Mouse (Mus musculus): ENCODE measurements around the gene Gstk1.

Gstk1 gene

DNA sequence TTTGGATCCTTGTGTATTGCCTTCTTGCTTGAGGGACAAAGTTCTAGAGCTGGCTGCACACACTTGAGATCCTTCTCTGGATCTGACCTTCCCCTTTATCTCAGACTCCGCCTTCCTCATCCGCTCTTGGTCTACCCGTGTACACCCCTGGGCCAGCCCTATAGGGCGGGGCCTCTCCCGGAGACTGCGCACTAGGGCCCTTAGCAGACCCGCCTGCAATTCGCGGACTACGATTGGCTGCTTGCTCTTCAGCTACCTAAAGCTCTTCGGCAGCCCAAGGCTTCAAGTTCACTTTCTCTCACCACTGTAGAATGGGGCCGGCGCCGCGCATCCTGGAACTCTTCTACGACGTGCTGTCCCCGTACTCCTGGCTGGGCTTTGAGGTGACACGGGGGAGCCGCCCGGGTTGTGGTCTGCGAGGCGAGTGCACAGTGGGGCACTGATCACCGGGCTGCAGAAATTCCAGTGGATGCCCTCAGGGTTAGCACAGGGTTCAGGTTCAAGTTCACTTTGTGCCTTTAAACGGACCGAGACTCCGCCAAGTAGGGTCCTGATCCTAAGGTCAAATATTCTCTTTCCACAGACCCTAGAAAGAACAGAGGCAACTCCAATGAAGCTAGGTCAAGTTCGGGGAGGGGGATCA lies at the start of gene Gstk1:
Gene Gstk1, plus strand, starts transcription at position 225 of the 643 bp plus-strand sequence.
- peak; percentile 88 for DNase-seq (ENCODE audit: low spot score)

DNA sequence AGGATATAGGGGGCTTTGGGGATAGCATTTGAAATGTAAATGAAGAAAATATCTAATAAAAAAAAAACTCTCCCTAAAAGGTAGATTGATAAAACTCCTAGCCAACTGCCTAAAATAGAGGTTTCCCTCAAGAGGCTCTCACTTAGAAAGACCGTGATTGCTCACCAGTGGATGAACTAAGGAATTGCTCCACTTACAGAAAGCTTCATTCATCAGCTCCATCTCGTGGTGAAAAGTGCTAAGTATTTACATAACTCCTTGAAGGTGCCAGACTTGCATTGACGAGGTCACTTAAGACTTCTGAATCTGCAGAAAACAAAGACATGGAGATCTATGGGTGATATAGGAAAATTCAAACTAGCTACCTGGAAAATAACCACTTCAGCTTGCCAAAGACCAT lies 48.0 kb upstream of the Gstk1 start:
- DNase-seq (ENCODE audit: low spot score), result no peak

DNA sequence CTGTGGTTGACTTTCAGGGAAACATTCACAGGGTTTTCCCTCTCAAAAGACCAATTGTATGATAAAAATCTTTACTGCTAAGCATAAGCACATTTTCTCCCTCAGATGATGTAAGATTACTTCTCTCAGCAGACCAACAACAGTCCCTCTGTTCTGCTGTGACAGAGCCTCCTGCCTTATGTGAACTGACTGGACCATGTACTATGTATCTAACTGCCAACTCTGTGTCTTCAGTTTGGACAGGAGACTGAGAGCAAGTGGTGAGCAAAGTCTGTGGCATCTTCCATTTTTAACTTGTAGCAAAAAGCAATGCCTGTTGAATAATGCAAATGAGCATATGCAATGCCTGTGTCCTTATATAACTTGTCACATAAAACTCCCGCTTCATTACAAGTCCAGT lies 46.2 kb upstream of the Gstk1 start:
- DNase-seq (ENCODE audit: low spot score), result no peak

DNA sequence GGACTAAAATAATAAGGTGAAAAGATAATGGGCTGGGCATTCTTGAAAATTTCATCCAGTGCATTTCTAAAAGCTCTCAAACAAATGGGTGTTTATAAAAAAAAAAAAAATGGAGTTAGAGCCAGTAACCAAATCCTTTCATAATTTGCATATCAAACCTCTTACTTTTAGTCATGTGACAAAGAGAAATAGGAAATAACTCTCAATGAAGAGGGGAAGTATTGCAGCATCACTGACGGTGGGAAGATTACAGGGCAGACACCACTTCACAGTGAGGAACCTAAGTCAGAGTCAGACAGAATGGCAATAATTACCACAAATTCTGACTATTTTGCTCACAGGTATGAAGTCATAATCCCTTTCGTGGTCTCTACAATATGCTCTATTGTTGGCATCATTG lies 30.7 kb upstream of the Gstk1 start, which contains the start of gene Tas2r144:
Gene Tas2r144, plus strand, starts transcription at position 301 of the 400 bp plus-strand sequence.
- no peak for DNase-seq (ENCODE audit: low spot score)

DNA sequence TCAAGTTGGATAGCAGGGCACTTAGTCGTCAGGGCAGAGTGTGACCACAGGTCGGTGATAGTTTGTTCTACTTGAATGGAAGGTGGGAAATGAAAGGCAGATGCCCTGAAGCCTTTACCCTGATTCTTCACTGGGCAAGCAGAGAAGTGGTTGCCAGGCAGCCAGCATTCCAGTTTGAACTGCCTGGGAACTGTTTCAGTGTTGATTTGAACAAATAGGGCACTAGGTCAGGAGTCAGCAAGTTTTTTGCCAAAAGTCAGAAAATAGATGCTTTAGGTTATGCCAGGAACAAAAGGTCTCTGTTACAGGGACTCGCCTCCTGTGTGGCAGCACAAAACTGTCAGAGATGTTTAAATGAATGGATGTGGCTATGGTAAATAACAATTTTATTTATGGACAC lies 23.4 kb upstream of the Gstk1 start:
- no peak for DNase-seq (ENCODE audit: low spot score)

DNA sequence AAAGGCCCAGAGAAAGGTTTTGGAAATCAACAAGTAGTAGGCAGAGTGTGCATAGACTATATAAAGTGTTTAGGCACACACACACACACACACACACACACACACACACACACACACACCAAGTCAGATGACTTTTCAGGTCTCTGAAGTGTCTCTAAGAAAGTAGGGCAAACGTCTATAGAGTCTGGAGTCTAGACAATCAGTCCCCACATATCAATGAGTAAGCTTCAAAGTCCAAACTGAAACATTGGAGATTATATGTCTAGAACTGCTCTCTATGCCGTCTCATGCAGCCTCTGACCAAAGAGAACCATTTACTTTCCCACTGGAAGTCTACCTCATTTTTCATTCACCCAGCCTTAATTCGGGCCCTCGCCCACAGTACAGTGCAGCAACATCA lies 20.7 kb upstream of the Gstk1 start:
- DNase-seq (ENCODE audit: low spot score), result no peak

DNA sequence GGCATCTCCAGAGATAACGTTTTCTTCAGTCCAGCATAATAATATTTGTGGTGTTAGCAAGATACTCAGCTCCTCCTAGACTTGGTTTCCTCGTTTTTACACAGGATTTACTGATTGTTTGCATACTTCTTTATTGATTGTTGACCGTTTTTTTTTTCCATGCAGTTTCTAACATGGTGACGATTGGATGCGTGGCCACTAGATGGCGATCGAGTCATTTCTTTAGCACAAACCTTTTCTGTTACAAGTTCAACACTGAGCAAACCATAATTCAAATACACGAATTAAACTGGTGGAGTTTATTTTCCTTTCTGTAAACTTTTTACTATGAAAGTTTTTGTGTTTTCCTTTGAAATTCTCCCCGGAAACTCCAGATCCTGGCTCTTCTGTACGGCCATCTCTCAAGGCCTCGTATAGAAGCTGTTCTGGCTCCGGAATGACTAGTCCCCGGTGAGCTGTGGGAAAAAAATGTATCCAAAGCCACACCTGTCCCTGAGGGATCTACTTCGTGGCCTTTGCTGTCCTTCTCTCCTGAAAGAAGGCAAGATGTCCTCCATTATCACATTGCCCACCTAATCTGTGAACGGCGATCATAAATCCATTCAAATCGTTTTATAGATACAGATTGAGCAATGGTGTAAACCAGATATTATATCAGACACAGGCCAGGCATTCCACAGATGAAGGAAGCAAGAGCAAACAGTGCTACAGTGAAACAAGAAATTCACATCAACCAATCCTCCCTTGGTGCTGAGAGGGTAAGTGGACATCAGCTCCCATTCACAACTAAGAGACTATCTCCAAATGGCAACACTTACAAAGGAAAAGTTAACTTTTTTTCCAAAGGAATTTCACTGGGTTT lies 18.3 kb upstream of the Gstk1 start:
- peak; percentile 89 for DNase-seq (ENCODE audit: low spot score)

DNA sequence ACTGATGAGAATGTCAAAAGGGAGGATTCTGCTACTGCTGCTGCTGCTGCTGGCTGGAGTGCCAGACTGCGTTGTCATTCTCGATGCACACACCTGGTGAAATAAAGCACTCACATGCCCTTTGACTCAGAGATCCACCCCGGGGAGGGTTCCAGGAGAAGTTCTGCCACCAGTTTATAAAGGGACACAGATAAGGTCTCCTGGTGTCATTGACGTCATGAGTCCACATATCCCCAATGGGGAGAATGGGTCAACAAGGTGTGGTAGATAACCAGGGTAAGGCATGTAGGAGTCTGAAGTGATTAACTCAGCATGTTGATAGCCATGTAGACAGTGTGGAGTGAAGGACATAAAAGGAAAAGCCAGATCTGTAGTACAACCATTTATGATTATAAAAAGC lies 16.1 kb upstream of the Gstk1 start:
- DNase-seq (ENCODE audit: low spot score), result no peak

DNA sequence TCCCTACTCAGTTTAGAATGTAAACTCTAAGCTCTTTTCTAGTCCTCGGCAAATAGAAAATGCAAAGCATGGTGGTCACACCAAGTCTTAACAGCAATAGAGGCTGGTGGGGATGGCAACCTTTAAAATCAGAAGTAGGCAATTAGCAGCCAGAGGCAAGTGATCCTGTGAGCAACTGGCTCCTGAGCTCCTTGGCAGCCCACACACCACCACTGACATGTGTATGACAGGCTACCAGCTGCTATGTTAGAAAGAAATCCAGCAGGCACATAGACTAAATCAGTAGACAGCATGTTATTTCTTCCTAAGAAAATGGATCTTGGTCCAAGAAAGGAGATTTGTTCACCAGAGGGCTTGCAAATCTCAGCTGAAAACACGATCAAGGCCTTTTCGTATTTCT lies 14.5 kb upstream of the Gstk1 start:
- DNase-seq (ENCODE audit: low spot score), result no peak

DNA sequence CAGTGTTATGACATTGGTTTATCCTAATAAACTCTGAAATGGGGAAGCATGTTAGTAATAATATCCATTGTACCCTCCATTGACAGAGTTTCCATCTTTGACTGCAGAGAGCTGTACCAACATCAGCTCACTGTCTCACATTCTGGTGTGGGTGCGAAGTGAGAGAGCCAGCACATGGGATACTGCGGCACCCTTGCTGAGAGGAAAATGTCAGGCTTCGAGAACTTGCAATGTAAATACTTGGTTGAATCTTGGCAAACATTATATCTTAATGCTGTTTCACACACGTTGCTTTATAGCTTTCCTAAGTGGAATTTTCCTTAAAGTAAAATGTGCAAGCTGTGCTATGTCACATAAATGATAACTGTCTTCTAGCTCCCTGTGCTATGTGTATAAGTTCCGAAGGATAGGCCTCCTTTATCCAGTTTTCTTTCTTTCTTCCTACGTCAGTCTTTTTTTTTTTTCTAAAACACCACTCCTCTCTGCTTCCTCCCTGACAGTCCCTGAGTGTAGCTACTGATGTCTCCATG lies 8.4 kb upstream of the Gstk1 start:
- DNase-seq (ENCODE audit: low spot score), result no peak

DNA sequence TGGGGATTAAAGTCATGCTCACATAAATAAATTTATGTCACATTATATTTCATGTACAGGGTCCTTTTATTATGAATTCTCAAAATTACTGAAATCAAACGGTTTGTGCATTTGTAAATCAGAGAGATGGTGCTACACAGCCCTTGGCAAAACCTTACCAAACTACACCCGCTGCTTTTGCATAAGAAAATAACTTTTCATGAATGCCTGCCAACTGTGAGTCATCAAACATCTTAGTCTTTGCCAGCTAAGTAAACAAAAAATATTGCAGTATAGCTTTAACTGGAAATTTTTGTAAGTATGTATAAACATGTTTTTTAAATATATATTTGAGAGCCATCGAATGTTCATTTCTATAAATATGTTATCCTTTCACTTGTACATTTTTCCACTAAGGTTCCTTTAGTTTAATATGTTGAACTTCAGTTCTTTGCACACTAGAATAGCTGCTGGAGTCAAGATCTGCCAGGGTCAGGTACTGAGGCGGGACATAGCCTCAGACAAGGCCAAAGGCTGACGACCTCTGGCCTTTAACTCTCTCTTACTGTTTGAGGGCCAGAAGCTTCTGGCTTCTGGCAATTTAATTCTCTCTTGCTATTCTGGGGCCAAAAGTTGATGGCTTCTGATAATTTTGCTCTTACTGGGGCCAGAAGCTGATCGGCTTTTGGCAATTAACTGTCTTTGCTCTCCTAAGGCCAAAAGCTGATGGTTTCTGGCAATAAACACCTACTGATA lies 4.3 kb upstream of the Gstk1 start:
- no peak for DNase-seq (ENCODE audit: low spot score)

DNA sequence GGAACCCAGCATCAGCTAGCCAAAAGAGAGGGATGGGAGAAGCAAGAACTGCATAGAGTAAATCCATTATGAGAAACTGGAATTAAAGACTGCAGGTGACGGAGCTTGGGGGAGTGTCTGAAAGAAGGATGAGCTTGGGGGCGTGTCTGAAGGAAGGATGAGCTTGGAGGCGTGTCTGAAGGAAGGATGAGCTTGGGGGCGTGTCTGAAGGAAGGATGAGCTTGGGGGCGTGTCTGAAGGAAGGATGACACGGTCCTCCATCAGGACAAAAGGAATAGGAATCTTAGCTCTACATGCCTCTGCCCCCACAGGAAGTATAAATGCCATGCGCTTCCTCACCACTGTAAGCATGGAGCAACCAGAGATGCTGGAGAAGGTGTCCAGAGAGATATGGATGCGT lies 1.4 kb downstream of the Gstk1 start:
- DNase-seq (ENCODE audit: low spot score), result peak; percentile 6

DNA sequence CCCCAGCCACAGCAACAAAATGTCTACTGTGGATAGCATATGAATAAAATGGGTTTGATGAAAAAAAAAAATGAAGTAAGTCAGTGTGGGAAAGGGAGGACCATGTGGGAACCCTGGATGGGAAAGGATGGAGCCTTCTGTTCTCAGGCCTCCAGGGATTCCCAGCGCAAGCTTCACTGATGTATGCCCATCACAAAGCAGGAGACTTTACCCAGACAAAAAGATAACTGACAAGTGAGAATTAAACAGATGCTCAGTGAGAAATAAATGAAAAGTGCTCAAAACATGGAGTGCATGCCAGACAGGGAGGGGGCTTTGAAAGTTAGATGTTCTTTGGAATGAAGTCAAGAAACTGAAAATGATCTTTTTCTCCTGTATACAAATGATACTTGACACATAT lies 2.2 kb downstream of the Gstk1 start:
- DNase-seq (ENCODE audit: low spot score), result no peak

DNA sequence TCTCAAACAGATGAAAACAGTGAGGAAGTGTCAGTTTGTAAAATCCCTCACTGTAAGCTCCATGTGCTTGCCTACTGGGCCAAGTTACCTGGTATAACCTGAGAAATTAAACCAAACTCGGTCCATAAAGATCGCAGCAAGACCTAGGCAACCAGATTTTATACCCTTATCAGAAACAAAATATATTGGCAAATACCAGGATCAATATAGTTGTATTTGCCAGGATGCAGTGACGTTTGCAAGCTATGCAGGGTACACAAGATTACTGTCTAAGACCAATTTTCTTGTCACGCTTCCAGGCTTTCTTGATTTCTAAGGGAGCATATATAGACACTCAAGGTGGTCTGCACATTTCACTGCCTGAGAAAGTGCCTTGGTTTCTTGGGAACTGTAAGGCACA lies 6.1 kb downstream of the Gstk1 start:
- DNase-seq (ENCODE audit: low spot score), result no peak

DNA sequence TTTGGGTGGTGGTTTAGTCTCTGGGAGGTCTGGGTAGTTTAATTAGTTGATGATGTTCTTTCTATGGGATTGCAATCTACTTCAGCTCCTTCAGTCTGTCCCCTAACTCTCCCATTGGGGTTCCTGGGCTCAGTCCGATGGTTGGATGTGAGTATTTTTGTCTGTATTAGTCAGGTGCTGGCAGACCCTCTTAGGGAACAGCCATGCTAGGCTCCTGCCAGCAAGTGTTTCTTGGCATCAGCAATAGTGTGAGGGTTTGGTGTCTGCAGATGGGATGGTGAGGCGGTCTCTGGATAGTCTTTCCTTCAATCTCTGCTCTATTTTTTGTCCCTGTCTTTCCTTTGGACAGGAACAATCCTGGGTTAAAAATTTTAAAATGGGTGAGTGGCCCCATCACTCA lies 7.4 kb downstream of the Gstk1 start:
- DNase-seq (ENCODE audit: low spot score), result no peak

DNA sequence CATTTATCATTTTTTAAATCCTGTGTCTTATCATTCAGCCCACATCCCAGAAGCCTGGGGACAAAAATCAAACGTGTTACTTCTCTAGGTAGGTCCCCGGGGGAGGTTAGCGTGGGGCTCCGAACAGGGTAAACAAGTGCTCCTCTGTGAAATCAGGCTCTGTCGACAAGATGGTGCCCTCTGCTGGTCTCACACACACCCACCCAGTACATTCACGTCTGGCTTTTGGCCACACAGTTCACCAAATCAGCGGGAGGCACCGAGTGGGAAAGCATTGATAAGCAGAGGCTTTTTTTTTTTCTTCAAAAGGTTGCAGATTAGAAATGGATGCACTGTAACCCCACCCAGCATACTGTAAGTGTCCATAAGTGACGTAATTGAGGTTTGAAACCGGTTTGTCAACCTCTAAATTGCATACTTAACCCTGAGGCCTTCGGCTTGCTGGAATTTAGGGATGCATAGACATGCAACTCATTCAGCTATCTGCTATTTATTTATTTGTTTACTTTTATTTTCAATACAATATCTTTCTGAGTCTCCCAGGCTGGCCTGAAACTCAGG lies 11.6 kb downstream of the Gstk1 start:
- peak; percentile 65 for DNase-seq (ENCODE audit: low spot score)

DNA sequence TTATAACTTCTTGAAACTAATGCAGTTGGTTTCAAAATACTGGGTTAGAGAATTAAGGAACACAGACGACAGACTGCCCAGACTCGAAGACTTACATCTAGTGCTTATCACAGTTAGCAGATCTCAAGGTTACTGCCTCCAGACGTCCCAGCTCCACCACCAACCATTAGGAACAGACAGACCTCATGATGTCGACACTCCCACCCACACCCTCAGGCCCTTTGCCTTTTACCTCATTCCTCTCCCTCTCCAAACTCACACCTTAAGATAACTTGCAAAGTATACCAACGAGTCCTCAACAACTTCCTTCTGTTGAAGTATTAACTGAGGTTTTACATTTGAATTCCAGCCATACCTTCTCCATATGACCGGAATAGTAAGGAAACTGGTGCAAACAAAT lies 14.7 kb downstream of the Gstk1 start:
- no peak for DNase-seq (ENCODE audit: low spot score)

DNA sequence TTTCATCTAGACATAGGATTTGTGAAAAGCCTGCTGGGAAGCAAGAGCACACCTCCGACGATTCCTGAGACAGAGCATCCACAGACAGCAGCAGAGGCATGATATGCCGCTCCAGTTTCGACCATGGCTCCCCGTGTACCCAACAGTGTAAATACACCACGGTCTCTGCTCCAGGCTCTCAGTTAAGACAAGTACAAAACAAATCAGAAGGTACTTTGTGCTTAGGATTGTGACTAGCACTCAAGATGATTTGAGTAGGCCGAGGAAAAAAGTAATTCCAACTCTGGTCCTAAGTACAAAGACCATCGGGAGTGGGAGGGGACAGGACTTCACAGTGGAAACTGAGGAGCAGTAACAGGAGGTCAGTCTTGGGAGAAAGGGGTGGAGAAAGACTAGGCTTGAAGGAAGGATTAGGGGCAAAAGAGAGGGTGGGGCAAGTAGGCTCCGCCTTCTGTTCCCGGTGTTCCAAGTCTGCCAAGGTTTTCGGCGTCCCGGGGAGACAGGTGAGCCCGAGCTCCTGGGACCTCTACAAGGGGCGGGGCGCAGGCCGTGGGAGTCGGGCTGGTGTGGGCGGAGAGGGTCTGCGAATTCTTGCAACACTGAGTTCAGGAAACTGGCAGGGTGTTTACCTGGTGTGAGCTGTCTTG lies 15.9 kb downstream of the Gstk1 start, which contains the start of gene Tmem139:
Gene Tmem139, plus strand, starts transcription at position 447 of the 647 bp plus-strand sequence.
- DNase-seq (ENCODE audit: low spot score), result no peak

DNA sequence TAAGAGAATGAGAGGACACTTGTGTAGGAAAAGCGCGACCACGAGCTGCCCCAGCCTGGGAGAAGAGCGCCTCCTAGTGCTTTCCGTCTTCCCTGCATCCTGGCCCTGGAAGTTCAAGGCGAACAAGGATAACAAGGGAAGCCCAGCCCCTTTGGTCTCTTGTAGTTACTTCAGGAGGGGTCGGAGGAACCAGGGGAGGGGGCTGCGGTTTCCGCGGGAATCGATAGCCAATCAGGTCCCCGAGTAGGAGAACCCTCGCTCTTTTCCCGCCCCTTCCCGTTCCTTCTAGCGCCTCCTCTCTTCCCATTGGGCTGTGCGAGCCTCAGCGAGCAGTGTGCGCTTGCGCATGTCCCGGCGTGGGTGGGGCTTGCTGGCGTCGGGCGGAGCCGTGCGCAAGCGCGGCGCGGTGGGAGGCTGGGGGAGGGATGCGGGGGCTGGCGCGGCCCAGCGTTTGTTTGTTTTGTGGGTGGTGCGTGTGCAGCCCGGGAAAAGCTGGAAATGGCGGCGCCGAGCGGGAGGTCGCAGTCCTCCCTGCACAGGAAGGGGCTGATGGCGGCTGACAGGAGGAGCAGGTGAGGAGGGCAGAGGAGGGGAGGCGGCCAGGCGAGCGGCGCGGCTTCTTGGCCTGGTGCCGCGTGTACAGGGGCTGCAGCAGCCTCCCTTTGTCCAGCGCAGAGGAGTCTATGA lies 19.0 kb downstream of the Gstk1 start, which contains the start of gene Casp2:
Gene Casp2, plus strand, starts transcription at position 360 of the 687 bp plus-strand sequence.
- DNase-seq (ENCODE audit: low spot score), result peak; percentile 99

DNA sequence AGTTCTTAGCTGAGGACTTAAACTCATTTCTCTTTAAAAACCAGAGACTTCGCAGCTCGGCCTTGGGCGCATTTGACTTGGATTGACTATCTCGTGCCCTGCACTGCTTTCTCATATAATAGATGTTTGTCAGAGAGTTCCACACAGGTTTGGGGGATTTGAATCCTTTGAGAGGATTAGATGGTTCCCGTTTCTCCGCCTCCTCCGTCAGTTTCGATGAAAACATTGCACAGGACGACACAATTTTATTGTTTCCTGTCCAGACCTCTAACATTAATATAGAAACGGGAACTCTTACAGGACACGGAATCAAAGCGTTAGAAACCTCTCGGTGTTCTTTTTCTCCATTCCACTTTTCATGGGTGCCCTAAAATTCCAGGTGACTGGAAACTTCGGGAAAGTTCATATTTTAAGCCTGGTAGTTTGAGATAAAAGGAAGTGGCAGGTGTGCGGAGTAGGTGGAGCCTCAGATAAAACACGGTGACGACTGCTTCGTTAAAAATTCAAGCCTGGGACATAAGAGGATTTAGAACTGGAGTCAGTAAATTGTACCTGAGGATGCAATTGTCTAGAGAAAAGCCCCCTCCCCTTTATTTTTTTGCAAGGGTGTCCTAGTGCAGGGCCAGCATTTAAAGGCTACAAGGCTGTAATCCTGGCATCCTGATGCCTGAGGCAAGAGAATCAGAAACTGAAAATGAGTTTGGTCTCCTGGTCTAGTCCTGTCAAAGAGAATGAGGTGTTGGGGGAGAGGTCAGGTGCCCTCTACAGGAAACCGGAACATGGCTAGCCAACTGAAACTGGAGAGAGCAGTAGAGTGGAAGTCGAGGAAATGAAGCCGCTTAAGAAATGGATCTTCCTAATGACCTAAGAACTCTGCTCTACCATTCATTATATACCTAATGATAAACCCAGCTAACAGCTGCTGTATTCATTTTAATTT lies 19.9 kb downstream of the Gstk1 start:
- DNase-seq (ENCODE audit: low spot score), result peak; percentile 47
